Mouse (Mus musculus) cerebellum, adult 2 months (tissue): Measurements from ENCODE around the gene Comp.

ENCODE experiments used
- CTCF ChIP-seq: fragments of 200-500 bp; IDR thresholded peaks from 2 replicates; pipeline ENCODE4 v1.5.1; 2011; ENCODE audit warnings: low read depth, mild to moderate bottlenecking, control low read depth, low read length, moderate library complexity, borderline replicate concordance; ENCODE audit not compliant: insufficient read depth
- POLR2A ChIP-seq: fragments of 200-500 bp; IDR thresholded peaks from 2 replicates; pipeline ENCODE4 v1.6.1; 2011; ENCODE audit warnings: low read length, control low read depth, borderline replicate concordance; ENCODE audit not compliant: insufficient read depth

- TF ChIP-seq POLR2A = no peak
- TF ChIP-seq CTCF = no peak
Observed at GRCm38 (mm10) chr8:70395649-70396048, 22.3 kb downstream of the Comp start.
